Mouse (Mus musculus): Measurements from ENCODE around the gene Gpr101. TPM values are rescaled to one million over a fixed set of nuclear protein-coding genes. Genes with fewer than 3 reads are reported as not detected.

Gpr101 gene
- total RNA-seq (2012; rRNA removed) = not detected in 2 replicates
- not detected for polyA plus RNA-seq (2012; ENCODE audit: insufficient read depth in 1 of 2, insufficient read length in 2 of 2, low read depth in 1 of 2, low replicate concordance in 2 of 2, missing spikeins in 1 of 2)

- Histone ChIP-seq H3K9ac (ENCODE audit: control insufficient read depth, low read depth, low read length, poor library complexity, severe bottlenecking) (no peak within 1 kb of the TSS), H3K36me3 (ENCODE audit: control insufficient read depth in 1 of 2, insufficient read depth in 2 of 2, low read length in 2 of 2) (peaks cover 0 to 8% of the 10 kb centered on the region in 2 experiments; a peak in 2 of 4 replicates)
- TF ChIP-seq TCF12 (IDR thresholded peaks at IDR 0.05; ENCODE audit: low read depth, low read length) (no peak), SMC3 (IDR thresholded peaks at IDR 0.05; ENCODE audit: low read depth, low read length) (no peak)
Measured at GRCm38 (mm10) chrX:57503634-57504033, at the start of gene Gpr101. Gpr101 (minus strand) TSS chrX:57503757.

DNA sequence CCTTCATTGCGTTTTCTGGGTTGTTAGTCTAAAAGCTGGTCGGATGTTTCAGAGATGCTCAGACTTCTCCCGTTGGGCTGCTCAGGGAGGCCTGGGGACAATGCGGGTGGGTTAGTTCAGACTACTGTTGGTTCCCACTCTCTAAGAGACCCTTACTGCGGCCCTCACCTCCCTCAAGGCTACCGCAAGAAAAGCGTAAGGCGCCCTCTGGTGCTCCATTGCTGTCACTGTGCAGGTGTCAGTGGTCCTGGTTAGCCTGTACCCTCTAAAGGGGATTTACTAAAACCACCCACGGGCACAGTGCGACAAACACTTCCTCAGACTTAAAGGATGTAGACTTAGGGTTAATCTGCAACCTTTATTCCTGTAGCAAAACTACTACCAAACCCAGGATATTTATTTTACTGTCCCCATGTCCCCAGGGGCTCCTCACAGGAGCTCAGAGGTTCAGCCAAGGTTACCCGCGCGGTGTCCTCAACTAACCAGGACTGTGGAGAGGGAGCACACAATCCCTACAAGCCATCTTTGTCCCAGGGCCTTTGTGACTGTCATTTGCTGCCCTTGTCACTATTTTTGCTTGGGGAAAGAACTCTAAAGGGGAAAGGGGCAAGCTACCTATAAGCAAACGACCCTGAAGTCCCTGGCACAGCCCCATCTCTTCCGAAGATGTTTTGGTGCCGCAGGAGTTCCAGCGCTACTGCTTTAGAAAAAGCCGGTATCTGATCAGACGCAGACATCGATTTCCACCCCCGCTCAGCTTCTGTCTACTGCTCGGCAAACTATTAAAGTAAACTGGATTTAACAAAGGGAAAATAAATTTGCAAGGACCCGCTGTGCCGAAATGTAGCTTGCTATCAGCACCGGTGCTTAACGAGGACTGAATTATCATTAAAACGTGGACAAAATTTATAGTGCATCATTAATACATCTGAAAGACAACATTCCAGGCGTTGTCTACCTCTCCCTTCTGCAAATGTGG, 17.8 kb upstream of the Gpr101 start:
- no peaks in the 10 kb centered on the region for H3K79me2 ChIP-seq (ENCODE audit: control insufficient read depth, insufficient read depth, low read length, poor library complexity)
- H3K9ac ChIP-seq (ENCODE audit: control insufficient read depth, low read depth, low read length, poor library complexity, severe bottlenecking) = no peak overlapping the region
- no peak for TF ChIP-seq MAZ (IDR thresholded peaks at IDR 0.05; ENCODE audit: low read depth, low read length)
- no peak for TF ChIP-seq GABPA (IDR thresholded peaks at IDR 0.05; ENCODE audit: low read depth, low read length)
- no peak for TF ChIP-seq USF1 (IDR thresholded peaks at IDR 0.05; ENCODE audit: low read depth, low read length)
- no peak for TF ChIP-seq ELF1 (IDR thresholded peaks at IDR 0.05; ENCODE audit: low read depth, low read length)
- peak in 2 of 3 experiments; percentile 7 to 8; a peak in 1 of 6 replicates for TF ChIP-seq CTCF (IDR thresholded peaks at IDR 0.05 in 2 of 3, conservative IDR thresholded peaks at IDR 0.05 in 1 of 3; ENCODE audit: control insufficient read depth in 1 of 3, insufficient read depth in 1 of 3, low read depth in 2 of 3, low read length in 3 of 3, poor library complexity in 1 of 3, severe bottlenecking in 1 of 3)
- TF ChIP-seq USF2 (IDR thresholded peaks at IDR 0.05; ENCODE audit: borderline replicate concordance in 1 of 2, insufficient read depth in 1 of 2, low read depth in 1 of 2, low read length in 2 of 2) = no peak
- TF ChIP-seq SMC3 (IDR thresholded peaks at IDR 0.05; ENCODE audit: low read depth, low read length) = 0 out of 2 replicates have a peak, but pooled peaks have one; percentile 27
- TF ChIP-seq EP300 (IDR thresholded peaks at IDR 0.05; ENCODE audit: low read depth in 1 of 2, low read length in 2 of 2) = no peak
- no peak for TF ChIP-seq TBP (IDR thresholded peaks at IDR 0.05; ENCODE audit: low read depth, low read length)
- no peaks in the 10 kb centered on the region for H3K27me3 ChIP-seq (ENCODE audit: control insufficient read depth in 1 of 2, insufficient read depth in 2 of 2, low read length in 2 of 2)
- no peaks in the 10 kb centered on the region for H3K9me3 ChIP-seq (replicated peaks; ENCODE audit: insufficient read depth, low read length)
- peaks cover 0 to 2% of the 10 kb centered on the region in 2 experiments; a peak in 1 of 4 replicates for H3K36me3 ChIP-seq (ENCODE audit: control insufficient read depth in 1 of 2, insufficient read depth in 2 of 2, low read length in 2 of 2)
- DNase-seq (ENCODE audit: low read depth, low spot score) = no peak
- H3K27ac ChIP-seq (ENCODE audit: control insufficient read depth, low read depth, low read length) = no peak overlapping the region
- no peaks in the 10 kb centered on the region for H3K4me1 ChIP-seq (ENCODE audit: control insufficient read depth in 1 of 2, insufficient read depth in 2 of 2, low read length in 2 of 2)
- no peak overlapping the region for H3K4me3 ChIP-seq (ENCODE audit: control insufficient read depth in 1 of 2, insufficient read depth in 1 of 2, low read depth in 2 of 2, low read length in 2 of 2)

More at GRCm38 (mm10) chrX:57503634-57504033, at the start of gene Gpr101:
- Histone ChIP-seq H3K27ac (ENCODE audit: control insufficient read depth, low read depth, low read length) (no peak within 1 kb of the TSS), H3K27me3 (ENCODE audit: control insufficient read depth in 1 of 2, insufficient read depth in 2 of 2, low read length in 2 of 2) (no peaks in the 10 kb centered on the region), H3K79me2 (ENCODE audit: control insufficient read depth, insufficient read depth, low read length, poor library complexity) (no peaks in the 10 kb centered on the region), H3K9me3 (replicated peaks; ENCODE audit: insufficient read depth, low read length) (no peaks in the 10 kb centered on the region), H3K4me1 (ENCODE audit: control insufficient read depth in 1 of 2, insufficient read depth in 2 of 2, low read length in 2 of 2) (peaks cover 3 to 10% of the 10 kb centered on the region in 2 experiments), H3K4me3 (ENCODE audit: control insufficient read depth in 1 of 2, insufficient read depth in 1 of 2, low read depth in 2 of 2, low read length in 2 of 2) (no peak within 1 kb of the TSS)
- no peak for DNase-seq (ENCODE audit: low read depth, low spot score)

GRCm38 (mm10) chrX:57506247-57506646, 2.7 kb upstream of the Gpr101 start:
- DNase-seq (ENCODE audit: low read depth, low spot score) = peak; percentile 82
- Histone ChIP-seq H3K79me2 (ENCODE audit: control insufficient read depth, insufficient read depth, low read length, poor library complexity) (no peaks in the 10 kb centered on the region), H3K9ac (ENCODE audit: control insufficient read depth, low read depth, low read length, poor library complexity, severe bottlenecking) (0 out of 2 replicates have a peak overlapping the region, but pooled peaks have one; percentile 22), H3K36me3 (ENCODE audit: control insufficient read depth in 1 of 2, insufficient read depth in 2 of 2, low read length in 2 of 2) (peaks cover 0 to 6% of the 10 kb centered on the region in 2 experiments; a peak in 2 of 4 replicates), H3K27ac (ENCODE audit: control insufficient read depth, low read depth, low read length) (peak overlapping the region; percentile 56), H3K4me1 (ENCODE audit: control insufficient read depth in 1 of 2, insufficient read depth in 2 of 2, low read length in 2 of 2) (peaks cover 3 to 10% of the 10 kb centered on the region in 2 experiments), H3K4me3 (ENCODE audit: control insufficient read depth in 1 of 2, insufficient read depth in 1 of 2, low read depth in 2 of 2, low read length in 2 of 2) (no peak overlapping the region), H3K27me3 (ENCODE audit: control insufficient read depth in 1 of 2, insufficient read depth in 2 of 2, low read length in 2 of 2) (no peaks in the 10 kb centered on the region), H3K9me3 (replicated peaks; ENCODE audit: insufficient read depth, low read length) (no peaks in the 10 kb centered on the region)
- TF ChIP-seq ETS1 (IDR thresholded peaks at IDR 0.05; ENCODE audit: low read depth, low read length) (peak; percentile 79), TCF12 (IDR thresholded peaks at IDR 0.05; ENCODE audit: low read depth, low read length) (peak; percentile 86), ZNF384 (IDR thresholded peaks at IDR 0.05; ENCODE audit: low read depth, low read length) (0 out of 2 replicates have a peak, but pooled peaks have one; percentile 17), MEF2A (IDR thresholded peaks at IDR 0.05; ENCODE audit: extremely low read depth, insufficient replicate concordance, low read depth, low read length, poor library complexity, severe bottlenecking) (no peak), RCOR1 (IDR thresholded peaks at IDR 0.05; ENCODE audit: low read depth, low read length) (peak; percentile 49; the same call in 1 of the 2 replicates), TAL1 (IDR thresholded peaks at IDR 0.05; ENCODE audit: low read length) (peak; percentile 49), BHLHE40 (IDR thresholded peaks at IDR 0.05; ENCODE audit: borderline replicate concordance, low read depth, low read length) (0 out of 2 replicates have a peak, but pooled peaks have one; percentile 27), GATA1 (IDR thresholded peaks at IDR 0.05; ENCODE audit: low read depth, low read length) (peak; percentile 87), MAZ (IDR thresholded peaks at IDR 0.05; ENCODE audit: low read depth, low read length) (no peak), EP300 (IDR thresholded peaks at IDR 0.05; ENCODE audit: low read depth in 1 of 2, low read length in 2 of 2) (peak; percentile 87 to 90)
